Mouse (Mus musculus): ENCODE measurements around the gene Eif3l.
"Not testable (repeated sequence)": the region's sequence is repeated elsewhere in the genome, so short reads cannot be mapped to it uniquely, and the experiment has no call there.

The Eif3l gene

GRCm38 (mm10) chr15:79074913-79075532, at the start of gene Eif3l:
Eif3l (plus strand) TSS chr15:79075179.
- peak; percentile 88 to 90 for DNase-seq (ENCODE audit: low spot score in 2 of 2)

DNA sequence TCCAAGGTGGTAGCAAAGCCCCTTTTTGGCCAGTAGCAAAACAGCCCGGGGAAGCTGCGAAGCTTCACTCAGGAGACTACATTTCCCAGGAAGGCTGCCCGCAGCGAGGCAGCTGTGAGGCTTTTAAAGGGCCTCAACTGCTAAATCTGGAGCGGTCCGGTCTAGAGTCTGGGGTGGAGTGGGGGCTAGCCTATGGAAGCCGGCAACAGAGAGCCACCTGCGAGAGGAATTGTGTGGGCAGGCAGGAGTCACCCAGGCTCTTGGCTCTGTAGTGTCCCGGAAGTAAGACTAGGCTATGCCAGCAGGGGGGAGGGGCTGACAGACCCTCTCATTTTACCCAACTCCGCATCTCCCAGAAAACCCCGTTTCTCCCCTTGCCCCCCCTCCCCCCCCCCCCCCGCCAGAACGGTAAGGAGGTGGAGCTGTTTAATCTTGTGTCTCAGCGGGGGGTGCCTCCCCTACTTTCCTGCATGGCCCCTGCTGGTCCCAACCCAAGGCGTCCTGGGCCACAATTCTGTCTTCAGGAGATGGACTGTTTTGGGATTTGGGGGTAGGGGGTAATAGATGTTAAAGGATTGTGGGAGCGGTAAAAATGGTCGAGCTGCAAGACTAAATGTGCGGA, 49.2 kb upstream of the Eif3l start:
- no peak for DNase-seq (ENCODE audit: low spot score in 2 of 2)

DNA sequence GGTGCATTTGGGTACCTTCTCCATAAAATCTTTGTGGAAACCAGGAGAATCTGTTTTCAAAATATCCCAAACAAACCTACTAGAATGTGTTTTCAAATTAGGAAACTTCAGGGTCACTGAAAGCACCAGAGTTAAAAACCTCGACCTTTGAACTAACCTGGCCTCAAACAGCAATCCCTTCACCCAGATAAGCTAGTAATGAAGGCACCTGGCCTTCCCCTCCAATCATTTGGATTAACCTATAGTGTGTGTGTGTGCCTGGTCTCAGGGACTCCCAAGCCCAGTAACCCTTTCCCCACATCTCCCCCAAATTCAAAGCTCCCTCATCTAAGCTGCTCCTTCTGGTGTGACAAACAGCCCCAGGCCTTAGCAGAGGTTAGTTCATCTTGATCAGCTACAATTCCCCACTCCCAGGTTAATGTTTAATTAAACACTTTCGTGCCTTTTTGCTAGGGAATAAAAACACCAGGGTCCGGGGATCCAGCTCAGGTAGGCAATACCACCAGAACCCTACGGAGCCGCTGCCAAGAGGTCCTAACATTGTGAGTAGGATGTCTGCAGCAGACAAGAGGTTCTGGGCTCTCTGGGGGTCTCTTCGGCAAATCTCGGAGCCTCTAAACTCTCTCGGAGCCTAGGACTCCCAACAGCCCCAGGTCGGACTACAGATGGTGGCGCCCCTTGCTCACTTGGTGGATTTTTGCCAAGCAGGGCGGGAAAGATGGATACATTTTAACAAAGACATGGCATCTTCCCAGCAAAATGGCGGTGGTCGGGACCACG, 48.3 kb upstream of the Eif3l start:
- no peak for DNase-seq (ENCODE audit: low spot score in 2 of 2)

DNA sequence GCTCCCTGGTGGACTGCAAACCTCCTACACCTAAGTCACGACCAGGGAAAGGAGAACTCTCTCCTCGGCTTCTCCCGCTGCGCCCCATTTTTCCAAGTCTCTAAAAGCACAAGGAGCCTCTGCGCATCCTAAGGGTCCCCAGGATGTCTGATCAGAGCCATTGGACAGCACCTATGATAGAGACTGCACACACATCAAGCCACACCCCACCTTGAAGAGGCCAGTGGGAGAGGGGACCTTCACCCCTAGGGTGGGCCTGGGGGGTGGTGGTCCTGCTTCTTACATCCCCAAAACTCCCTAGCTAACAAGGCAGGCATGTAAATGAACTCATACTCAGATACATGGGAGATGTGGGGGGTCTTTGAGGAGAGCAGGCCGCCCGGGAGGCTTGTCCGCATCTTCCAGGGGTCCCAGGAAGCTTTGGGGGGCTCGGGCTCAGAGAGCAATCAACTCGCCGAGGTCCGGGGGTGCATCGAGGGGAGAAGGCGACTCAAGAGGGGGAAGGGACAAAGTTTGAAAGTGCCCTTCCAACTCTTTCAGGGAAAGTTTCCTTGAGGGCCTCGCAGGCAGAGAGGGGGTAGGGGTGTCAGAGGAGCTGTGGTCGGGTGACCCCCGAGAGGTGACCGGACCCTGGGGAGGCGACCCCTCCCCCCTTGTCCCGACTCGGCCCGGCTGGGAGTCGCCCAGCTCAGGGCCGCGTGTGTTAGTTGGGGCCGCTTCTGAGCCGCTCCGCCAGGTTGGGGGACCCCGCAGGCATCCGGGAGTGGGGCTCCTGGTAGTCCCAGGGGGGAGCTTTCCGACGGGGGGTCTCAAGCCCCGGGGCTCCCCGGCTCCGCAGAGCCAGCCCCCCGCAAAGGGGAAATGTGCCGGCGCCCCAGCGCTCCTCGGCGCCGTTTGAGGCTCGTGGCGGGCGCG, 47.4 kb upstream of the Eif3l start:
- DNase-seq (ENCODE audit: low spot score in 2 of 2) = no peak

- DNase-seq (ENCODE audit: low spot score in 2 of 2) = peak; percentile 91 to 94
These were observed 46.7 kb upstream of the Eif3l start, which contains the start of gene H1f0 for GRCm38 (mm10) chr15:79028237-79028738. H1f0 (plus strand) TSS chr15:79028450.

DNA sequence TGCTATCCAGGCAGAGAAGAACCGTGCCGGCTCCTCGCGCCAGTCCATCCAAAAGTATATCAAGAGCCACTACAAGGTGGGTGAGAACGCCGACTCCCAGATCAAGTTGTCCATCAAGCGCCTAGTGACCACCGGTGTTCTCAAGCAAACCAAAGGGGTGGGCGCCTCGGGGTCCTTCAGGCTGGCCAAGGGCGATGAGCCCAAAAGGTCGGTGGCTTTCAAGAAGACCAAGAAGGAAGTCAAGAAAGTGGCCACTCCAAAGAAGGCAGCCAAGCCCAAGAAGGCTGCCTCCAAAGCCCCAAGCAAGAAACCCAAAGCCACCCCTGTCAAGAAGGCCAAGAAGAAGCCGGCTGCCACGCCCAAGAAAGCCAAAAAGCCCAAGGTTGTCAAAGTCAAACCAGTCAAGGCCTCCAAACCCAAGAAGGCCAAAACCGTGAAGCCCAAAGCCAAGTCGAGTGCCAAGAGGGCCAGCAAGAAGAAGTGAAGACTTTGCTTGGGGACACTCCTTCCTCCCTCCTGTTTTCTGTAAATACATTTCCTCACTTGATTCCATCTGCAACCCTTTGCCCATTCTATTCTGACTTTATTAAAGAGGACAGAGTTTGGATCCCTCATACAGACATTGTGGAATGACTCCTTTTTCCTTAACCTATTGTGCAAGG, 46.0 kb upstream of the Eif3l start:
- DNase-seq (ENCODE audit: low spot score in 2 of 2) = no peak

DNA sequence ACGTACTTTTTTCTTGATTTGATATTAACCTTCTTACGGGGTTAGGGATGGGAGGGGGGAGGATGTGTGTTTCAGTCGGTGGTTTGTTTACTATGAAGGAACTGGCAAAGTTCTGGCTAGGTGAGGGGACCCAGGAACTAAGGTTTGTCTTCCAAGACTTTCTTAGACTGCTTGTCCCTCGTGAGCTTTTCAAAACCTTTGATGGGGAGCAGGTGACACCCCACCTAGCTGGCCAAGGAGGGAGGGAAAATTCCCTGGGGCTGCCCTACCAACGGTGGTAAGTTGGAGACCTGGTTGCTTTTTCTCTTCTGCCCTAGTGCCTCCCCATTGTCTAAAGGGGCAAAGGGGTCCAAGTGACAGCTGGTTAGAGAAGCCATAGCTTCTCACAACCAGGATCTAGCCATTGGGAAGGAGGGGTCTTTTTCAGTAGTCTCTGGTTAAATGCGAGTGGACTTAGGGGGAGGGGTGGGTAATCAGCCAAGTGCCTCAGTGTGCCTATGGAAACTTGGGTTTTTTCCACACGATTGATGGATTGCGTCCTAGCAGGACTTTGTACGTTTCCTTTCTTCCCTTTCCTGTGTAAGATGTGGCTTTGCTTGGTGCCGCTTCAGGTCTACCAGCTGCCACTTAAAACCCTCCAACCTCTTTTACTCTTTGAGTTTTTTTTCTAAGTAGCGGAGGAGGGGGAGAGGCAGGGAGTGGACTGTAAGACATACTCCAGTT, 45.3 kb upstream of the Eif3l start:
- DNase-seq (ENCODE audit: low spot score in 2 of 2) = no peak

DNA sequence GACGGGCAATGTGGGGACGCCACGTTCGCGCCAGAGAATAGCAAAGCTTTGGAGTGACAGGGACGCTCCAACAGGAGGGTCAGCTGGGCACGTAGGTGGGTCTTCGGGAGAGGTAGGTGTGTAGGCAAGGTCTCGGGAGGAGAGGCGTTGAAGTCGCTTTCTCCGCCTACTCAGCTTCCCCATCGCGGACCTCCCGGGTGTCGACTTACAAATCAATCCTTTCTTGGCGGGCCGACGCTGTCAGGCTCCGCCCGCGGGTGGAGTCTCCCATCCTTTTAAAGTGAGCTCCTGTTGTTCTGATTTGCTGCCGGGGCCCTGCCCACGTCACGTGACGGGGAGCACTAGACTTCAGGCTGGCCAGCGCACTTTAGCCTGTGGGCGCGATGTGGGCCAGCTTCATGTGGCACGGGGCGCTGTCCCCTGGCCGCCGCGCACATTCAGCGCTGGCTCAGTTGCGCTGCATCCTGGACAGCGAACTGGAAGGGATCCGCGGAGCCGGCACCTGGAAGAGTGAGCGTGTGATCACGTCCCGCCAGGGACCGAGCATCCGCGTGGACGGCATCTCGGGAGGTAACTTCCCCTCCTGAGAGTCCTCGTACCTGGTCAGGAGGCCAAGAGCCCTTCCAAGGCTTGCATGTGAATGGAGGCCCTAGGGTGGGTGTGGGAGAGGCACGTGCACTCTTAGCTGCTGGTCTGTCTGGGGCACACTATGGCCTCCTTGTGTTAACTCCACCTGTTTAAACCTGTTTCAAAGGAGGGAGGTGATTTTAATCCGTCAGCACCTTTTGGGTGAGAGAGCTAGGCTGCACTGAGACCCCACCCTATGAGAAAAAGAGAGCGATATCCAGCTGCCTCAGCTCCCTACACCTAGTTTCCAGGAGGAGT, 44.2 kb upstream of the Eif3l start:
- peak; percentile 82 to 90 for DNase-seq (ENCODE audit: low spot score in 2 of 2)

DNA sequence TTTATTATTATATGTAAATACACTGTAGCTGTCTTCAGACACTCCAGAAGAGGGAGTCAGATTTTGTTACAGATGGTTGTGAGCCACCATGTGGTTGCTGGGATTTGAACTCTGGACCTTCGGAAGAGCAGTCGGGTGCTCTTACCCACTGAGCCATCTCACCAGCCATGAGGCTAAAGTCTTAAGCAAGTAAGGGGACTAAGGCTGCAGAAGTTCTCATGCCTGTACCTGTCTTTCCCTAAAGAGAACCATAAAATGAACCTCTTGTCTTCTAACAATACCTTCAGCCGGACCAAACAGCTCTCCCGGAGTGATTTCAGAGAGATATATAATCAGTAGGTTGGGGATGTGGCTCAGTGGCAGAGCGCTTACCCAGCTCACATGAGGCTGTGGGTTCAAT, 43.1 kb upstream of the Eif3l start:
- not testable (repeated sequence) for DNase-seq (ENCODE audit: low spot score in 2 of 2)

DNA sequence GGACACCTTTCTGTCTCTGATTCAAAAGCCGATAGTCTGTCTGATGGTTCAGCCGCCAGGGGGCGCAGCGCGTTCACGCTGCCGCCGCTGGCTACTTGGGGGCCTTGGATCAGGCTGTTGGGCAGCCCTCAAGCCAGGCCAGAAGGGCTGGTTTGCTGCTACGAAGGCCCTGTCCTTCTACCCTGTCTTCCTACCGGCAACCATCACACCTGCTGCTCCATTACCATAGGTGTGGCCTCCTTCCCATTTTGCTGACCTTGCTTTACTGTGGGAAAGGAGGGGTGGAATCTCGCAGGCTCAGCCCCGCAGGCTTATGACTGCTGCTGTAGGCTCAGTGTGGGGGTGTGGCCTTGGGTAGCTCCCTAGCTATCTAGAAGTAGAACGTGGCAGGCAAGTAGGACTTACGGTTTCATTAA, 37.1 kb upstream of the Eif3l start:
- peak; percentile 68 to 76 for DNase-seq (ENCODE audit: low spot score in 2 of 2)

- DNase-seq (ENCODE audit: low spot score in 2 of 2) = no peak
These were observed 36.6 kb upstream of the Eif3l start for GRCm38 (mm10) chr15:79038331-79038730.

DNA sequence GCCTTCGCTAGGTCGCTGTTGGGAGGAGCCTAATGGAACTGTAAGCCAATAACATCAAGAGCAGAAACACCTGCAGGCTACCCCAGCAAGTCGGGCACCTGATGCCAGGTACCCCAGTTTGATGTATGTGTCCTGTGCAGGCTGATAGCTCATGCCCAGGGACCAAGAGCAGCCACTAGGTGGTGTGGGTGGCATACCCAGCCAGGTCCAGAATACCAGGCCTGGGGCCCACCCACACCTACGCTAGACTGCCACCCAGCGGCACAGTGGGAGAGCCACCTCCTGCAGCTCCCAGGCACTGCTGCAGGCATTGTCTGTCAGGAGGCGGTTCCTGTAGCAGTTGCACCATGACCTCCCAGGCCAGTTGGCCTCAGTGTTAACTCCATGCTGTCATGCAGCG, 36.1 kb upstream of the Eif3l start:
- DNase-seq (ENCODE audit: low spot score in 2 of 2) = peak in 1 of 2 experiments; percentile 51

- no peak for DNase-seq (ENCODE audit: low spot score in 2 of 2)
These were observed 34.2 kb upstream of the Eif3l start for GRCm38 (mm10) chr15:79040501-79041416.

GRCm38 (mm10) chr15:79041585-79041984, 33.4 kb upstream of the Eif3l start, which contains the start of gene Galr3:
Galr3 (plus strand) TSS chr15:79041885.
- DNase-seq (ENCODE audit: low spot score in 2 of 2) = no peak

DNA sequence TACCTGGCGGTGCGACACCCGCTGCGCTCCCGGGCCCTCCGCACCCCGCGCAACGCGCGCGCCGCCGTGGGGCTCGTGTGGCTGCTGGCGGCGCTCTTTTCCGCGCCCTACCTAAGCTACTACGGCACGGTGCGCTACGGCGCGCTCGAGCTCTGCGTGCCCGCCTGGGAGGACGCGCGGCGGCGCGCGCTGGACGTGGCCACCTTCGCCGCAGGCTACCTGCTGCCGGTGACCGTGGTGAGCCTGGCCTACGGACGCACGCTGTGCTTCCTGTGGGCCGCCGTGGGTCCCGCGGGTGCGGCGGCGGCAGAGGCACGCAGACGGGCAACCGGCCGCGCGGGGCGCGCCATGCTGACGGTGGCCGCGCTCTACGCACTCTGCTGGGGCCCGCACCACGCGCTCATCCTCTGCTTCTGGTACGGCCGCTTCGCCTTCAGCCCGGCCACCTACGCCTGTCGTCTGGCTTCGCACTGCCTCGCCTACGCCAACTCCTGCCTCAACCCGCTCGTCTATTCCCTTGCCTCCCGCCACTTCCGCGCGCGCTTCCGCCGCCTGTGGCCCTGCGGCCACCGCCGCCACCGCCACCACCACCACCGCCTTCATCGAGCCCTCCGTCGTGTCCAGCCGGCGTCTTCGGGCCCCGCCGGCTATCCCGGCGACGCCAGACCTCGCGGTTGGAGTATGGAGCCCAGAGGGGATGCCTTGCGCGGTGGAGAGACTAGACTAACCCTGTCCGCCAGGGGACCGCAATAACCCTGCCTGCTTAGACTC, 32.1 kb upstream of the Eif3l start:
- DNase-seq (ENCODE audit: low spot score in 2 of 2) = peak in 1 of 2 experiments; percentile 53

- DNase-seq (ENCODE audit: low spot score in 2 of 2) = no peak
These were observed 30.1 kb upstream of the Eif3l start for GRCm38 (mm10) chr15:79044837-79045236.

DNA sequence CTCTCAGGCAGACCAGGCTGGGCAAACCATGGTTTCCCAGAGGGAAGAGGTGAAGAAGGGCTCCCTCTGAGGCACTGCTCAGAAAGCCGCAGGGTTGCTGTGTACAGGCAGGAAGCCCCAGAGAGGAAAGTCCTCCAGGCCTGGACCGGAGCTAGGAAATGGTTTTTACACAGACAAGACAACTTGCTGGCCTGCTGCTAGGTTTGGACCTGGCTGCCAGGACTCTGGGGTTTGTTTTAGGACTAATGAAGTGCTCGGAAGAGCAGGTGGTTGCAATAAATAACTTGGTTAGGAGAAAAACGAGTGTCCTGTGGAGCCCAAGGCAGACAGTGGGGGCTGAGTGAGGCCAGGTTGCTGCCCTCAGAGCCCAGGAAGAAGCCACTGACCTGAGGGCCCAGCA, 26.8 kb upstream of the Eif3l start:
- no peak for DNase-seq (ENCODE audit: low spot score in 2 of 2)
